Mouse (Mus musculus) kidney, adult 2 months (tissue): Measurements from ENCODE around the gene Adh6b. TPM values are rescaled to one million over a fixed set of nuclear protein-coding genes. Genes with fewer than 3 reads are reported as not detected.
A peak's percentile ranks its signal among the peaks of the same experiment; 100 is the strongest.

Source experiments
- DNase-seq: peaks from one replicate; pipeline ENCODE4 v3.0.0; 2021
- H3K27ac ChIP-seq: fragments of 200-500 bp; 2 replicates; pipeline ENCODE4 v1.5.1; 2012; ENCODE audit warnings: low read depth, low read length, control low read depth, inconsistent platforms; ENCODE audit not compliant: insufficient read depth
- H3K27me3 ChIP-seq: fragments of 200-500 bp; replicated peaks from 2 replicates; pipeline ENCODE4 v1.6.1; 2012; ENCODE audit warnings: mild to moderate bottlenecking, moderate library complexity, low read length, inconsistent platforms; ENCODE audit not compliant: control insufficient read depth, insufficient read depth
- H3K36me3 ChIP-seq: fragments of 200-500 bp; 2 replicates; pipeline ENCODE4 v1.6.1; 2012; ENCODE audit warnings: mild to moderate bottlenecking, moderate library complexity, low read length, inconsistent platforms; ENCODE audit not compliant: control insufficient read depth, insufficient read depth
- H3K4me1 ChIP-seq: fragments of 200-500 bp; 2 replicates; pipeline ENCODE4 v1.6.1; 2011; ENCODE audit warnings: low read length; ENCODE audit not compliant: control insufficient read depth, insufficient read depth
- H3K4me3 ChIP-seq: fragments of 200-500 bp; 2 replicates; pipeline ENCODE4 v1.5.1; 2011; ENCODE audit warnings: mild to moderate bottlenecking, low read depth, low read length, control low read depth; ENCODE audit not compliant: insufficient read depth
- CTCF ChIP-seq: fragments of 200-500 bp; conservative IDR thresholded peaks from 2 replicates; pipeline ENCODE4 v1.5.1; 2011; ENCODE audit warnings: low read depth, mild to moderate bottlenecking, control low read depth, low read length, moderate library complexity, mixed read lengths; ENCODE audit not compliant: insufficient read depth, insufficient read length
- POLR2A ChIP-seq: fragments of 200-500 bp; IDR thresholded peaks from one replicate; pipeline ENCODE4 v1.6.1; 2011; ENCODE audit warnings: low read depth, low read length, control low read depth
- WGBS: fragments of 180-500 bp; shearing (Covaris S2); methylation state at CpG from one replicate; pipeline ENCODE4 v1.1.7; 2018; 5-methylcytosine and 5-hydroxymethylcytosine counted together
- polyA plus RNA-seq: library from polyadenylated mRNA; depleted of rRNA; stranded (reverse); fragments of >200 nt; gene quantifications from 2 replicates; pipeline ENCODE4 v1.2.3, GENCODE M21; 2012; rRNA removed

Gene Adh6b
- polyA plus RNA-seq: 0.05 and 0.11 TPM in 2 replicates

GRCm38 (mm10) chr3:138341471-138341870 lies at the start of gene Adh6b:
Gene Adh6b, plus strand, starts transcription at chr3:138341775.
- H3K36me3 ChIP-seq: no peaks in the 10 kb centered on the region
- DNase-seq: no peak
- peaks cover 6% of the 10 kb centered on the region; the same call in 1 of the 2 replicates for H3K4me1 ChIP-seq
- TF ChIP-seq CTCF (no peak), POLR2A (no peak)
- no peak within 1 kb of the TSS for H3K4me3 ChIP-seq
- WGBS: 76% methylated on average over 14 of the region's 14 CpGs
- H3K27ac ChIP-seq: no peak within 1 kb of the TSS
- no peaks in the 10 kb centered on the region for H3K27me3 ChIP-seq

- no peak overlapping the region for H3K27ac ChIP-seq
- no peaks in the 10 kb centered on the region for H3K27me3 ChIP-seq
- 76% methylated on average over 7 of the region's 7 CpGs for WGBS
Measured at GRCm38 (mm10) chr3:138293298-138293895, 48.2 kb upstream of the Adh6b start.

GRCm38 (mm10) chr3:138300130-138300529 lies 41.4 kb upstream of the Adh6b start:
- 81% methylated on average over 9 of the region's 9 CpGs for WGBS

More at GRCm38 (mm10) chr3:138293298-138293895, 48.2 kb upstream of the Adh6b start:
- no peak overlapping the region for H3K4me3 ChIP-seq
- peak; percentile 39 for DNase-seq
- TF ChIP-seq CTCF (no peak), POLR2A (no peak)
- H3K4me1 ChIP-seq: peaks cover 5% of the 10 kb centered on the region; the same call in 1 of the 2 replicates
- peaks cover 2% of the 10 kb centered on the region; the same call in 1 of the 2 replicates for H3K36me3 ChIP-seq

GRCm38 (mm10) chr3:138302676-138303075 lies 38.9 kb upstream of the Adh6b start:
- no peak for DNase-seq
- TF ChIP-seq POLR2A (no peak), CTCF (no peak)
- no peaks in the 10 kb centered on the region for H3K27me3 ChIP-seq
- H3K27ac ChIP-seq: peak overlapping the region; percentile 23; the same call in 1 of the 2 replicates
- H3K4me3 ChIP-seq: no peak overlapping the region
- H3K36me3 ChIP-seq: no peaks in the 10 kb centered on the region
- WGBS: 68% methylated on average over 4 of the region's 4 CpGs
- H3K4me1 ChIP-seq: peaks cover 16% of the 10 kb centered on the region; the same call in 1 of the 2 replicates

More at GRCm38 (mm10) chr3:138300130-138300529, 41.4 kb upstream of the Adh6b start:
- H3K4me3 ChIP-seq: no peak overlapping the region
- no peak overlapping the region for H3K27ac ChIP-seq
- TF ChIP-seq POLR2A (no peak), CTCF (no peak)
- H3K4me1 ChIP-seq: peaks cover 12% of the 10 kb centered on the region; the same call in 1 of the 2 replicates
- no peak for DNase-seq
- no peaks in the 10 kb centered on the region for H3K27me3 ChIP-seq
- H3K36me3 ChIP-seq: no peaks in the 10 kb centered on the region

- TF ChIP-seq CTCF (no peak), POLR2A (no peak)
- Histone ChIP-seq H3K27me3 (no peaks in the 10 kb centered on the region), H3K36me3 (no peaks in the 10 kb centered on the region), H3K27ac (peak overlapping the region; percentile 44; the same call in 1 of the 2 replicates), H3K4me3 (no peak overlapping the region), H3K4me1 (peaks cover 16% of the 10 kb centered on the region; the same call in 1 of the 2 replicates)
- no peak for DNase-seq
- WGBS: 72% methylated on average over 6 of the region's 6 CpGs
Measured at GRCm38 (mm10) chr3:138303771-138304488, 37.6 kb upstream of the Adh6b start.

GRCm38 (mm10) chr3:138304489-138304871 lies 37.1 kb upstream of the Adh6b start:
- H3K27me3 ChIP-seq: no peaks in the 10 kb centered on the region
- no peak overlapping the region for H3K27ac ChIP-seq
- WGBS: 57% methylated on average over 4 of the region's 4 CpGs

More at GRCm38 (mm10) chr3:138304489-138304871, 37.1 kb upstream of the Adh6b start:
- TF ChIP-seq POLR2A (no peak), CTCF (no peak)
- Histone ChIP-seq H3K4me1 (peaks cover 16% of the 10 kb centered on the region; the same call in 1 of the 2 replicates), H3K36me3 (no peaks in the 10 kb centered on the region), H3K4me3 (no peak overlapping the region)
- no peak for DNase-seq
